Mouse (Mus musculus): Measurements from ENCODE around the gene Vrk2. TPM values are rescaled to one million over a fixed set of nuclear protein-coding genes. Genes with fewer than 3 reads are reported as not detected.
A peak's percentile ranks its signal among the peaks of the same experiment; 100 is the strongest.

Vrk2 gene
- 10 to 100 TPM; 11.8 to 12.0 TPM for total RNA-seq (2021)
- long read RNA-seq, experiment 1, transcript Vrk2-201 (13 exons, 1,889 nt), result major isoform, 6 of 14 reads
- long read RNA-seq, experiment 1, partial matches to known transcripts, result 3 of 14 reads
- long read RNA-seq, experiment 1, other reads (novel, unspliced or antisense), result 5 of 14 reads
- long read RNA-seq, experiment 2, partial matches to known transcripts, result 0 of 4 reads
- long read RNA-seq, experiment 2, other reads (novel, unspliced or antisense), result 1 of 4 reads

GRCm38 (mm10) chr11:26593061-26594059, at the start of gene Vrk2, which contains the start of gene Gm6899:
Vrk2 (minus strand) TSS chr11:26593999.
Gm6899 (plus strand) TSS chr11:26593241.
- DNase-seq, result peak; percentile 90

DNA sequence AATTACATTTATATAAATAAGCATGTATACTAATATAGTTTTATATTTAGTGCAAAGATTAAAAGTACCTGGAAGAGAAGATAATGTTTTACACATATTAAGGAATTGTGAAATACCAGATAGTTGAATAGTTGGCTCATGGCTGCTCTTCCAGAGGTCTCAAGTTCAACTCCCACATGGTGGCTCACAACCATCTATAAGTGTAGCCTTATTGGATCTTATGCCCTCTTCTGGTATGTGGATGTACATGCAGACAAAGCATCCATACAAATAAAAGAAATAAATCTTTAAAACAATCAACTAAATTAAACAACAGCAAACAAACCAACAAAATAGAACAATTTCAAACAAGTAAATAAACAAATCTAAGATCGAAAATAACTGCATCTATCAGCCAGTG, 48.3 kb upstream of the Vrk2 start:
- DNase-seq, result no peak

DNA sequence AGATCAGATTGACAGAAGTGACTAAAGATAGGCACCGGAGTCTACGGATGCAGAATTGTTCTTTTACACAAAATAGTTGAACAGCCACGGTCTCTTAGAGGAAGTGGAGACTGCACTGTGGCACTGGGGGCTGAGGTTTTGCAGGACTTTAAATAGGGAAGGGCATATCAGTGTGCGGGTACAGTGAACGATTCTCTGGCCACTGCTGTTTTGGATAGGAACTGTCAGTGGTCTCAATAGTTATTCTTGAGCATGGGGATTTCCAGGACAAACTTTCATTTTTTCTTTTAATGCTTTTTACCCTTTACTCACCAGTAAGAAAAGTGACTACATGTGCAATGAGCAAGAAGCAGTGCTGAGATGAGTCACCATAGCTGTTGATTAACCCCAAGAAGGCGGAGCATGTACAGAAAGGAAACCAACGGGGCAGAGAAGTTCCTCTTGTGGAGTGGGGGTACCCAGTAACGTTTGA, 46.6 kb upstream of the Vrk2 start:
- no peak for DNase-seq

- DNase-seq, result no peak
Observed at GRCm38 (mm10) chr11:26636239-26636638, 42.4 kb upstream of the Vrk2 start.

DNA sequence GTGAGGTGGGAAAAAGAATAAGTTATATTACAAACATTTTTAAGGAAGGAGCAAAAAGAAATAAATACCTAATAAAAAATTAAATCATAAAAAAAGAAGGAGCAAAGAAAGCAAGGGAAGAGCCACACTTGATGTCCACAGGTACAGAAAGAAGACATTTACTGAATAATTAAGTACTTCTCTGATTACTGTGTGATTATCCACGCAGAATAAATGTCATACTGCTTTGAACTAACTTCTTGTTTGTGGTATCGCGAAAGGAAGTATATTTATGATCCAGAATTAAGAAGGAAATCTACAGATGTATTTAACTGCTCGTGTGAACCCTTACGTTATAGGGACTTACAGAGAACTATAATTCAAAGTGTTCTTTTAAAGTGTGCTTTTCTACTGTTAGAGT, 28.9 kb upstream of the Vrk2 start:
- no peak for DNase-seq

GRCm38 (mm10) chr11:26618475-26619223, 24.9 kb upstream of the Vrk2 start:
- no peak for DNase-seq

DNA sequence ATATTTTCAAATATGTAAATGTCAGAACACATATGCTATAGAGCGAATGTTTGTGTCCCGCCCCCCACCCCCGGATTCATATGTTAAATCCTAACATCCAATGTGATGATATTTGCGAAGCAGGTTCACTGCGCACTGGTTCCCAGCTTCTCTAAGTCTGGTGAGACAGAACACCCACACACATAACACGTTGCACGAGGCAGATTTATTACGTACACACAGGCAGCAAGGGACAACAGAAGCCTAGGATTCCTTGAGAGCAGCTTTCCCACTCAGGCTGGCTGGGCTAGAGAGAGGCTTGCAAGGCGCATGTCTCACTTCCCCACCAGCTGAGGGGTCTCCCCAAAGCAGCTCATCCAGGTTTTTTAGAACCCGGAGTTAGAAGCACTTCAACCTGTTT, 15.0 kb upstream of the Vrk2 start:
- no peak for DNase-seq

DNA sequence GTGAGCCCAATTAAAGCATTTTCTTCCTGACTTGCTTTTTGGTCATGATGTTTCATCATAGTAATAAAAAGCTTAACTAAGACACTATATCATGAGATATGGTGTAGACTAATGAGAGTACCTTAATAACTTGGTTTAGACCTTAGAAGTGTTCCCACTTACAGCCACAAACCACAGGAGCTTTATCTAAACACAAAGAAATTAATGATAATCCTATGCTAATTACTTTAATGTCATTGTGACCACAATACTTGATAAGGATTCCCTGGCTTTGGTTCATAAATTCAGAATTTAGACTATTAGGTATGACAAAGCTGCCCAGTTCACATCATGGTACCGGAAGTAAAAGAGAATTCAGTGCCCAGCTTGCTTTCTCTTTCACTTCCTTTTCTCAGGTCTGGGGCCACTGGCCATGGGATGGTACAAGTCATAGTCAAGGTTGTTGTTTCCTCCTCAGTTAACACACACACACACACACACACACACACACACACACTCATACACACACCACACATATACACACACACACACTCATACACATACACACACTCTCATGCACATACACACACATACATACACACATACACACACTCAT, 10.4 kb upstream of the Vrk2 start:
- DNase-seq, result no peak

GRCm38 (mm10) chr11:26601571-26602175, 7.9 kb upstream of the Vrk2 start:
- DNase-seq, result no peak

- DNase-seq, result no peak
Observed at GRCm38 (mm10) chr11:26600692-26601091, 6.9 kb upstream of the Vrk2 start.

GRCm38 (mm10) chr11:26598876-26599275, 5.1 kb upstream of the Vrk2 start:
- DNase-seq, result no peak

GRCm38 (mm10) chr11:26597761-26598160, 4.0 kb upstream of the Vrk2 start:
- no peak for DNase-seq

DNA sequence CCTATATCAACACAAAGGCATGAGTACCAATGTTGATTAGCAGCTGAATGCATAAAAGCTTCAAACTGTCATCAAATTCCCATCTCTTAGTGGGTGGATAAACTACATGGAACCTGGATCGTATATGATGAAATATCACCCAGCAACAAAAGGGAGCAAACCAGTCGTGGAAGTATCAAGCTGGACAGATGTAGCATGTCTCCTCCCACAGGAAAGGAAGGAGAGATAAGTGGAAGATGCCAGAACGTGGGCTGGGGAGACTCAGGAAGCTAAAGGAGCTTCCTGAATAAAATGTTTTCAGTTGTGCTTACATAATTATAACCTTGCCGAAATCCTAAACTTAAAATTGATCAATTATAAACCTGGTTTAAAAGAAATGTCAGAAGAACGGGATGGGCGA, 3.3 kb upstream of the Vrk2 start:
- no peak for DNase-seq

GRCm38 (mm10) chr11:26596186-26596585, 2.4 kb upstream of the Vrk2 start:
- no peak for DNase-seq

GRCm38 (mm10) chr11:26594487-26594886, 688 bp upstream of the Vrk2 start:
- no peak for DNase-seq

DNA sequence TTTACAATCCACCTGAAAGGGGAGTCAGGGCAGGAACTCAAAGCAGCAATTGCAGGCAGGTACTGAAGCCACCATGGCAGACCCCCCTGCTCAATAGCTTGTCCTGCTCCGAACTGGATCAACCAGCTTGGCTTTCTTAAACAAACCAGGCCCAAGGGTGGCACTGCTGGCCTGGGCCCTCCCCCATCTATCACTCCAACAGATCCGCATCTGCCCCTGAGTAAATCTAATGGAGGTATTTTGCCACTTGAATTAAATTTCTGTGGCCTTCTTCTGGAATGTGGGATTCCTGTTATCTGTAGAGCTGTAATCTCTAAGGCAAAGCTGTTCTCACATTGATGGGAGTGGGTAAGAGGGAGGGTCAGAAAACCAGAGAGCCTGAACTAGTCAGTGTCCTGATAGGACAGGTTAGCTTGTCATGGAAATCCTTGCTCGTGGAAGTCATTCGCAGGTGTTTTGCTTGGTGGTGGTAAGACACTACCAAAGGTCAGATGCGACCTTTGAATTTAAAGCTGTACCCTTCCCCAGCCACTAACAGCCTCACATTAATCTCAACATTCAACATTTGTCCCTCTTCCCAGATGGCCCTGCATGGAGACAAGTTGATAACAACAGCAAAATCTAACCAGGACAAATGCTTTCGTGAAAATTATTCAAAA, 1.3 kb downstream of the Vrk2 start:
- DNase-seq, result no peak

DNA sequence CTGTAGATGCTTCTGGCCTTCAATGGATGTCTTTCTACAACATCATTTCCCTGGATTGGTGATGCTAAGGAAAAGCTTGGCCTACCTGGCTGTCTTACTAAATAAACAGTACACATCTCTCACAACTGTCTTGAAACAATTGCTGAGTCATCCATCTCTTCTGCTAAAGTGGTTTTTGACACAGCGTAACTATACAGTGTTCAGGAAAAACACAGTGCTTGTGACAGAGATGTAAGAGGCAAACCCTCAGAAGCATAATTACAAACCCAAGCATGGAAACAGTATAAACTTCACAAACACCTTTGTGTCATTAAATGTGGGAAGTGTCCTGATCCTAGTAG, 6.6 kb downstream of the Vrk2 start:
- DNase-seq, result no peak

DNA sequence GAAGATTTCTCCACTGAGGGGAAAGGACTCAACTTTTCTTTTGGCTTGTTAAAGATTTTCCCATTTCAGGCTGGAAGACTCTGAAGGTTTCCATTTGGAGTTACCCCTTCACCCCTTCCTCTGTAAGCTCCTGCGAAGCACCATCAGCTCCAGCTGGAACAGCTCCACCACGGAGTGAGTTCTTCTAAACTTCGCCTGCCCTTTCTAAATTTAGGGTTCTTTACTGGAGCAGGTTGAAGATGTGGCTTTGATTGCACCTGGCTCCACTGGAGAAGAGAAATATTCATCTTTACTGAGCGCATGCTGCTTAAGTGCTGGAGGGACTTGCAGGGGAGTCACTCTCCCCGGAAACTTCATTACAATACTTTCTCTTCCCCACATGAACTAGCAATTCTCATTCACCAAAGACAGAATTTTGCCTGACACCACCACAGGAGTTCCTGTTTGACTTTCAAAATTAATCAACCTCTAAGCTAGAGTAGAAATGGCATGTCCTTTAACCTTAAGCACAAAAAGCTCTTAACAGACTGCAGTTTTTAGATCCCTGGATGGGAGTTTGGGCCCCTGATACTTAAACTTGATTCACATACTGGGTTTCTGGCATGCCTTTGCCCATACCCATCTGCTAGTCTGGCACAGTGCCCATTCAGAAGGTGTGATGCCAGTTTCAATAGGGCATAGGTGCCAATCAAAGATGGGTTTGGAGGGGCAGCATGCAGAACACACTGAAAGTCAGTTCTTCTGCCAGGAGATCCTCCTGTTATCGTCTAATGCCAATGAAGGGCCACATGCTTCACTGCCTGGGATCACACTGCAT, 7.2 kb downstream of the Vrk2 start:
- DNase-seq, result no peak

DNA sequence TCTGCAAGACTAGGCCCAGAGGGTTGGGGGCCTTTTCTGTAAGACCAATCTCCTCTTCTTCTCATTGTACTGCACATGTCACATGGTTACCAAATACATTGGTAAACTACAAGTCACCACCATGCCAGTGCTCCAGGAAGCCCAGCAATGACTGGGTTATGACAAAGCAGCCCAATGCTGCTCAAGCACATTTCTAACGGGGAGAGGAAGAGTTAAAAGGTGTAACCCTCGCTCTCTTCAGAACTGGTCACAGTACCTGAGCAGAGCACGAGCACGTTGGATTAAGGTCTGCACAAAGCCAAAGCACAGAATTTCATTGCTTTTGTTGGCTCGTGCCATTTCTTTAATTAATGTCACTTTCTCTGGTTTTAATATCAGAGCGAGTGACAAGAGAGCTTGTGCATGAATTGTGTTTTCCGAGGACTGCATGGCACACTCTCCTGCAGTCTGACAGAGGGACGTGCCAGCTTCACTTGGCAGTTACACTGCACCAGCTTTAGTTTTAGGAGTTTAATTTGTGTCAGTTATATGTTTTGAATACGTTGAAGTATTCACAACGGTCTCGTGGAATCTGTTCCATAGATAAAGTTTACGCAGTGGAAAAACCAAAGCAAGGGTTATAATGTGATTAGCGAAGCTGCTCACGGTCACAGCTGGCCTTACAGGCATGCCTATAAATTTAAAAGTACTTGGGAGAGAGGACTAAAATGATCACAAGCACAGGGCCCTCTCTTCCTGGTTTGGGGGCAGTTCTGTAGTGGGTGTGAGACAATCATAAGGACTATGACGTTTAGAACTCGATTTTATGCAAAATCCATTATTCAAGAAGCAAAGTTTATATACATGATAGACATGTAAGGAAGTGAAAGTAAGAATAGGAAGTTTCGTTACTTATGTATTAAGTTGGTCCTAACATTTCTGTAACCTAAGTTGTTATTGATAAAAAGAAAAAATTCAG, 8.1 kb downstream of the Vrk2 start:
- no peak for DNase-seq
